Mouse (Mus musculus) retina, embryonic 14.5 days (tissue): ENCODE measurements at regions not wholly inside any gene's neighbourhood (a gene's known extent, or its start where the extent isn't known, plus 50 kb on each side); places are given as distances from the start of the nearest gene placed in this dataset.

Experiments
- DNase-seq: peaks from one replicate; pipeline ENCODE4 v3.0.0-alpha.2; 2015; ENCODE audit warnings: low spot score

DNA sequence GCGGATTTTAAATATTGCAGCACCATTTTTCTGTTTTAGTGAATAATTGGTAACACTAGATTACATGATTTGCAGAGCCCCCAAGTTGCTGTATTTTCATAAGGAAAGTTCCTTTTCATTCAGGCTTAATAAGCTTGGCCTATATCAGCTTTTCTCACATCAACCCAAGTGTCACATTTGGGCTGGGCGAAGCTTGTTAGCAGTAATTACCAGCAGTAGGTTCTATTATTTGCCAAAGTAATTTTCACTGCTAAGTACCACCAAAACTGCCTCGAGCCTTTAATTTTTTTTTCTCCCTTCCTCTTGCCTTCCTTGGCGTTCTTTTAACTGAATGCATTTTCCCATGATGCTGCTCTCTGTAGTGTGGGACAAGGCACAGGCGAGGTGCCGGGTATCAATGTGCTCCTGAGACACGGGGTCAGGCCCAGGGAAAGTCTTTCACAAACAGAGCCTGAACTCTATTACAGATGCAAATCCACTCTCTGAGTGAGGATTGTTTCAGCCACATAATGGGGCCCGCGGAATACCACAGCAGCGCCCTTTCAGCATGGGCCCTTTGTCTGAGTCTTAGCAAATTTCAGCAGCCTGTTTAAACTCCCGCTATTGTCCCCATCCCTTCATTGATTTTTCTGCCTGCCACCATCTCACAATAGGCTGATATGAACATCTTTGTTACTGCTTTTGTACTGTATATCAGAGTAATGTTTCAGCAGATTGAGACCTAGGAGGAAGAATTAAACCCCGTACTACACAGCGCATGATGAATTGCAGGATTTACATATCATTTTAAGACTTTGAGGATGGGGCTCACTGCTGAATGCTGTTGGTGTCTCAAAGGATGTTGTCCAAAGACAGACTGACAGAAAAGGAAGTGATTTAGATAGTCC lies 205.1 kb upstream of the Epha3 start:
- peak; percentile 74 for DNase-seq

- peak; percentile 28 for DNase-seq
Observed at GRCm38 (mm10) chr16:64062584-64062983, 198.6 kb upstream of the Epha3 start.

DNA sequence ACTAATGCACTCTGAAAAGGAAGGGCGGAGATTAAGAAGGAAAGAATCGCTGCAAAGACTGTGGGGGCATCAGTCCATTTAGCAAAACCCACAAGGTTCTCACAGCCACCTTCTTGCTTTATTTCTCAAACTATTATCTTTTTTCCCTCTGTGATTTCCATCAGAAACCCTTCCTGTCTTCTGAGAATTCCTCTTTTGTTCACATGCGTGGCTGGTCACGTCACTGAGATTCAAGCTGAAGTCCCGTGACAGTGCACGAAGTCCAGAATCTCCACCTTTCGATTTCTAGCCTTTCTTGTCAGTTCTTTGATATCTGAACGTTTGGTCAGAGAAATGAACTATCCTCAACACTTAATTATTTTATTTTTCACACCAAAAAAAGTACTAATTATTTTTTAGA lies 194.7 kb upstream of the Epha3 start:
- DNase-seq: peak; percentile 34

- no peak for DNase-seq
Observed at GRCm38 (mm10) chr16:64054346-64054745, 190.4 kb upstream of the Epha3 start.

DNA sequence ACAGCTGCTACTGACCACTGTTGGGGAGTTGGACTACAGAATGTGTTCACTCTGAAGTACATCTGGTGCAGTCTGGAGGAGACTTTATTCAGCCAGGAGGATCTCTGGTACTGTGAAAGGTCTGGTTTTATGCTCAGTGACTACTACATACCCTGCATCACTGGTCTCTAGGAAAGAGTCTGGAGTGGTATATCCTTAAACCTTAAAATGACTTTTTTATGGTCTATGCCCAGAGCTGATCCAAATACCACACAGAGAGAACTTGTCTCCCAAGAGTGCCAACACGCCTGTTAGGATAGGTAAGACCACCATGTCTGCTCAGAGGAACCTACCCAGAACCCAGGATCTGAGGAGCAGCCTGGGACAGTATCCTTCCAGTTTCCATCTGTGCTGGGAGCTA lies 184.1 kb upstream of the Epha3 start:
- no peak for DNase-seq

DNA sequence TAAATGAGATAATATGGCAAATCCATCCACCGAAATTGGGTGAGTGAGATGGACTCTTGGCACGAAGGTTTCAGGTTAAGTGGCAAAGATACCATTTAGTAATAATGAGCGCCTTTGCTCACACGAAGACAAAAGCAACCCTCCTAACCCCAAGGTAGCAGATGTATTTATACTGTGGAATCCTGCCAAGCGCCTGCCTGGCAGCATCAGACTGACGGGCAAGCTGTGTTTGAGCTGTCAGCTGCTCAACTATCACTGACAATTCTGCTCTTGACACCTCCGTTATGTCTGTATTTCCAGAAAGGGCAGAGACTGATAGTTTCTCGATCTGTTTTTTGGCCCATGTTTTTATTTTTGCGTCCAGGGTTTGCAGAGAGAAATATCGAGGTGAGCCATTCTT lies 169.1 kb upstream of the Epha3 start:
- DNase-seq: no peak

DNA sequence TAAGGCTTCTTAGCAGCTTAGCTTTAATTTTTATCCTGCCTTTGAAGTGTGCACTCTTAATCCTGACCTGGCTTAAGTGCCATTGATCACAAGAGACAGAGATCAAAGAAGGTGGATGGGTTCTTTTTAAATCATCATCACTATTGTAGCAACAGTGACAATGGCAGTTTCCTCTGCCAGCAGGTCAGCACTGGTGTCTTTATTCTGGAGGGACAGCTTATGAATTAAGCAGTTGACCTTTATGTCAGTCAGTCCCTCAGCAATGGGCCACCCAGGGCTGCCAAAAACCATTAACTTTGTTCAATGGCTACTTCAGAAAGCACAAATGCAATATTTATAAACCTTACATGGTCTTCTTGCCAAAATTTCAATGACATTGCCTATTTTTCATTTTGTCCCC lies 160.0 kb upstream of the Epha3 start:
- DNase-seq: peak; percentile 2

- no peak for DNase-seq
Observed at GRCm38 (mm10) chr16:64000884-64001283, 136.9 kb upstream of the Epha3 start.

GRCm38 (mm10) chr16:63967407-63967806 lies 103.4 kb upstream of the Epha3 start:
- no peak for DNase-seq

DNA sequence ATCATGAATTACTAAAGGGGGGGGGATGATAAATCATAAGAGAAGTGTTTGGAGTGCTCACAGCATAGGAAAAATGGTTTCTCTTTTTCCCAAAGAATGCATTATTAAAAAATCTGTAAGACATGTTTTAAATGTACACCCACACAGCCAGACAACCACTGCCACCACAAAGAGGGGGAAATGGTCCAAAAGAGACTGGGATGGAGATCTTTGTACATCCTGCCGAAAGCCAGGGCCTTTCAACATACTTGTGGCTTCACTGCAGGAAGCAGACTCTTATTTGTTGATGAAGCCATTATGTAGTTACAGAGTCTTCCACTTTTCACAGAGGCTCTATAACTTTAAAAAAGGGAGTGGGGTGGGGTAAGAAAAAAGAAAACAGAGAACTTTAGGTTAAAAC lies 96.8 kb upstream of the Epha3 start:
- DNase-seq: no peak

DNA sequence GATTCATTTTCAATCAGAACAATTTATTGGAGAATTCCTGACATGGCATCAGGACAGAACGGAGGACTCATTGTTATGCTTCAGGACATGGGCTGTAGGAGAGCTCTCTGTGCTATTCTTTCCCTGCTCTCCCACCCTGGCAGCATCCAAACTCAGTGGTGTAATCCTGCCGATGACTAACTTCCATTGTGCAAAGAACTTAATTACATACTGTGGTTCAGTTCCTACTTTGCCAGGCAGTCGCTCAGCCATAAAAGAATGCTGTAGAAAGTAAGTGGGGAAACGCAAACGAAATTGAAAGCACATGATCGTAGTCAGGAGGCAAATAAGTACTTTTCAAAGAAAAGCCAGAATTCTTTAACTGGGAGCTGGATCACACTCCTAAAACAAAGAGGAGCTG lies 94.2 kb upstream of the Epha3 start:
- DNase-seq: peak; percentile 54

- no peak for DNase-seq
Observed at GRCm38 (mm10) chr16:63925195-63925594, 61.2 kb upstream of the Epha3 start.

DNA sequence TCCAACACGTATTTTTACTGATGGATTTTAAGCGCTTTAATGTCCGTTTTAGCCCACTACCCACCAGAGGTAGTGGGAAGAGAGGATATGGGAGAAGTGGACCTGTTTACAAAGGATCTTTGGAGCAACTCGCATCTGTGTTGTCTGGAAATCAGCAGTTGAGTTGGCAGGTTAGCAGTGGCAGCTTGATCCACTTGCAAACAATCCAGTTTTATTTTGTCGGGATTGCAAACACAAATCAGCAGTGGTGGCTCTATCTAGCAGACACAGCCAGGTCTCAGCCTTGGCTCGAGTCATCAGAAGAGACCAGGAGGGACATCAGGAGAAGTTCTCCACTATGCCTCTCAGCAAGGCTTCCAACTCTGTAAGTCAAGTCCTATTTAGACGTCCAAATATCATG lies 57.2 kb upstream of the Epha3 start:
- DNase-seq: no peak
